Mouse (Mus musculus): ENCODE measurements around the gene Klf2.

Gene Klf2

GRCm38 (mm10) chr8:72318801-72319322 is at the start of gene Klf2:
Klf2 (plus strand) TSS chr8:72319033.
- DNase-seq (ENCODE audit: low spot score in 2 of 2): peak; percentile 67 to 78

- DNase-seq (ENCODE audit: low spot score in 2 of 2): no peak
These were observed 48.2 kb upstream of the Klf2 start for GRCm38 (mm10) chr8:72270606-72271005.

GRCm38 (mm10) chr8:72271051-72271660 is 47.7 kb upstream of the Klf2 start:
- no peak for DNase-seq (ENCODE audit: low spot score in 2 of 2)

- DNase-seq (ENCODE audit: low spot score in 2 of 2): no peak
These were observed 47.1 kb upstream of the Klf2 start for GRCm38 (mm10) chr8:72271691-72272090.

GRCm38 (mm10) chr8:72272361-72272760 is 46.5 kb upstream of the Klf2 start:
- DNase-seq (ENCODE audit: low spot score in 2 of 2): peak; percentile 29 to 54

GRCm38 (mm10) chr8:72273111-72273770 is 45.6 kb upstream of the Klf2 start:
- no peak for DNase-seq (ENCODE audit: low spot score in 2 of 2)

- DNase-seq (ENCODE audit: low spot score in 2 of 2): no peak
These were observed 45.0 kb upstream of the Klf2 start for GRCm38 (mm10) chr8:72273807-72274206.

- no peak for DNase-seq (ENCODE audit: low spot score in 2 of 2)
These were observed 41.6 kb upstream of the Klf2 start for GRCm38 (mm10) chr8:72277244-72277643.

GRCm38 (mm10) chr8:72279151-72279550 is 39.7 kb upstream of the Klf2 start:
- no peak for DNase-seq (ENCODE audit: low spot score in 2 of 2)

- DNase-seq (ENCODE audit: low spot score in 2 of 2): peak in 1 of 2 experiments; percentile 25
These were observed 37.2 kb upstream of the Klf2 start for GRCm38 (mm10) chr8:72281634-72282033.

- DNase-seq (ENCODE audit: low spot score in 2 of 2): no peak
These were observed 33.5 kb upstream of the Klf2 start for GRCm38 (mm10) chr8:72285285-72285684.

GRCm38 (mm10) chr8:72289051-72289450 is 29.8 kb upstream of the Klf2 start:
- no peak for DNase-seq (ENCODE audit: low spot score in 2 of 2)

- no peak for DNase-seq (ENCODE audit: low spot score in 2 of 2)
These were observed 27.7 kb upstream of the Klf2 start for GRCm38 (mm10) chr8:72291104-72291503.

GRCm38 (mm10) chr8:72293309-72293708 is 25.5 kb upstream of the Klf2 start:
- no peak for DNase-seq (ENCODE audit: low spot score in 2 of 2)

- no peak for DNase-seq (ENCODE audit: low spot score in 2 of 2)
These were observed 23.7 kb upstream of the Klf2 start for GRCm38 (mm10) chr8:72295125-72295524.

- DNase-seq (ENCODE audit: low spot score in 2 of 2): peak in 1 of 2 experiments; percentile 72
These were observed 23.2 kb upstream of the Klf2 start for GRCm38 (mm10) chr8:72295679-72296078.

- no peak for DNase-seq (ENCODE audit: low spot score in 2 of 2)
These were observed 22.3 kb upstream of the Klf2 start for GRCm38 (mm10) chr8:72296561-72296960.

- no peak for DNase-seq (ENCODE audit: low spot score in 2 of 2)
These were observed 19.9 kb upstream of the Klf2 start for GRCm38 (mm10) chr8:72298928-72299327.

GRCm38 (mm10) chr8:72300654-72301400 is 18.0 kb upstream of the Klf2 start:
- DNase-seq (ENCODE audit: low spot score in 2 of 2): no peak

- DNase-seq (ENCODE audit: low spot score in 2 of 2): no peak
These were observed 17.3 kb upstream of the Klf2 start for GRCm38 (mm10) chr8:72301497-72301896.

- no peak for DNase-seq (ENCODE audit: low spot score in 2 of 2)
These were observed 15.7 kb upstream of the Klf2 start for GRCm38 (mm10) chr8:72302986-72303612.

GRCm38 (mm10) chr8:72303633-72304032 is 15.2 kb upstream of the Klf2 start:
- no peak for DNase-seq (ENCODE audit: low spot score in 2 of 2)

All from cerebellum, postnatal 4 days (tissue).